Mouse (Mus musculus): ENCODE results near the gene Gm20388. TPM values are rescaled to one million over a fixed set of nuclear protein-coding genes. Genes with fewer than 3 reads are reported as not detected.

The Gm20388 gene
- polyA plus RNA-seq, 1 experiment from 2014 or later = 1.4 TPM

- no peak overlapping the region for H3K4me3 ChIP-seq (ENCODE audit: low read depth, low read length)
- H3K9ac ChIP-seq (ENCODE audit: low read depth, low read length) = no peak overlapping the region
- H3K27ac ChIP-seq (ENCODE audit: low read length) = no peak overlapping the region
- peaks cover 48% of the 10 kb centered on the region for H3K27me3 ChIP-seq (ENCODE audit: control insufficient read depth, insufficient read depth, low read depth, low read length)
- no peak overlapping the region for H3K4me2 ChIP-seq (ENCODE audit: low read depth, low read length)
- no peaks in the 10 kb centered on the region for H3K9me3 ChIP-seq (replicated peaks; ENCODE audit: control insufficient read depth, low read length)
- ATAC-seq (ENCODE audit: low read depth) = no peak
- no peaks in the 10 kb centered on the region for H3K4me1 ChIP-seq (ENCODE audit: control insufficient read depth, low read depth, low read length)
- WGBS (ENCODE audit: insufficient replicate concordance) = 54% methylated on average over 10 of the region's 10 CpGs
- peaks cover 16% of the 10 kb centered on the region for H3K36me3 ChIP-seq (ENCODE audit: control insufficient read depth, insufficient read depth)
Observed at GRCm38 (mm10) chr8:123896774-123897173, 3986.1 kb downstream of the Gm20388 start.

DNA sequence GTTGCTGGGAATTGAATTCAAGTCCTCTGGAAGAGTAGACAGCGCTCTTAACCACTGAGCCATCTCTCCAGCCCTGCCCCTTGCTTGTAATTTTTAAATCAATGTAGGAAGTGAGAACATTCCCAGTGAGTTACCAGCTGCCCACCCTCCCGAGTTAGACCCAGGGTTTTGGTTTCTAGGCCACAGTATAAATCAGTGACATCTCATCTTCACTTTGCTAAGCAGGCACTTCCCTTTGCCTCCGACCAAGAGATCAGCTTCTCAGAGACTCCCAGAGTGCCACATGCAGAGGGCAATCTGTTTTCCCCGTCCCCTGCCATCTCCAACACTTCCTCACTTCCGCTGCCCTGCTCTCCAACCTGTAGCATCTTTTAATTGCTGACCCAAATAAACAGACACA, 3987.9 kb downstream of the Gm20388 start:
- peaks cover 34% of the 10 kb centered on the region for H3K36me3 ChIP-seq (ENCODE audit: control insufficient read depth, insufficient read depth)
- H3K4me2 ChIP-seq (ENCODE audit: low read depth, low read length) = no peak overlapping the region
- H3K9ac ChIP-seq (ENCODE audit: low read depth, low read length) = no peak overlapping the region
- no peaks in the 10 kb centered on the region for H3K9me3 ChIP-seq (replicated peaks; ENCODE audit: control insufficient read depth, low read length)
- ATAC-seq (ENCODE audit: low read depth) = no peak
- peaks cover 30% of the 10 kb centered on the region for H3K27me3 ChIP-seq (ENCODE audit: control insufficient read depth, insufficient read depth, low read depth, low read length)
- WGBS (ENCODE audit: insufficient replicate concordance) = 84% methylated on average over 5 of the region's 5 CpGs
- H3K4me1 ChIP-seq (ENCODE audit: control insufficient read depth, low read depth, low read length) = no peaks in the 10 kb centered on the region
- no peak overlapping the region for H3K27ac ChIP-seq (ENCODE audit: low read length)
- H3K4me3 ChIP-seq (ENCODE audit: low read depth, low read length) = no peak overlapping the region

GRCm38 (mm10) chr8:123899366-123899765, 3988.7 kb downstream of the Gm20388 start:
- Histone ChIP-seq H3K4me1 (ENCODE audit: control insufficient read depth, low read depth, low read length) (no peaks in the 10 kb centered on the region), H3K4me2 (ENCODE audit: low read depth, low read length) (no peak overlapping the region), H3K36me3 (ENCODE audit: control insufficient read depth, insufficient read depth) (peaks cover 42% of the 10 kb centered on the region), H3K9me3 (replicated peaks; ENCODE audit: control insufficient read depth, low read length) (no peaks in the 10 kb centered on the region), H3K4me3 (ENCODE audit: low read depth, low read length) (no peak overlapping the region), H3K27ac (ENCODE audit: low read length) (no peak overlapping the region), H3K27me3 (ENCODE audit: control insufficient read depth, insufficient read depth, low read depth, low read length) (peaks cover 22% of the 10 kb centered on the region), H3K9ac (ENCODE audit: low read depth, low read length) (no peak overlapping the region)
- WGBS (ENCODE audit: insufficient replicate concordance) = 87% methylated on average over 7 of the region's 7 CpGs
- no peak for ATAC-seq (ENCODE audit: low read depth)

DNA sequence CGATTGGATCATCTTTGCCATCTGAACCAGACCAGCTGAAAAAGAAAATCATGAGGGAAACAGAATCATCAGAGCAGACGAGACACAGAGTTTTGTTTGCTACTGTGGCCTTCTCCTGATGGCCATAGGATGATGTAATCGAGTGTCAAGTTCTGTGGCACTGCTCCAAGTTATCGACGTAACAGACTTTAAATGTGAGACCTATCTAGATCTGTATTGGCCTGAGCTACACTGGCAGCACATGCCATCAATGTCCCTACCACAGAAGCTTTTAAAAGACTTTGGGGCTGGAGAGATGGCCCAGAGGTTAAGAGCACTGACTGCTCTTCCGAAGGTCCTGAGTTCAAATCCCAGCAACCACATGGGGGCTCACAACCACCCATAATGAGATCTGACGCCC, 3992.0 kb downstream of the Gm20388 start:
- H3K9me3 ChIP-seq (replicated peaks; ENCODE audit: control insufficient read depth, low read length) = no peaks in the 10 kb centered on the region
- ATAC-seq (ENCODE audit: low read depth) = no peak
- peaks cover 68% of the 10 kb centered on the region for H3K36me3 ChIP-seq (ENCODE audit: control insufficient read depth, insufficient read depth)
- H3K4me3 ChIP-seq (ENCODE audit: low read depth, low read length) = no peak overlapping the region
- no peak overlapping the region for H3K27ac ChIP-seq (ENCODE audit: low read length)
- 74% methylated on average over 7 of the region's 7 CpGs for WGBS (ENCODE audit: insufficient replicate concordance)
- no peak overlapping the region for H3K9ac ChIP-seq (ENCODE audit: low read depth, low read length)
- H3K4me1 ChIP-seq (ENCODE audit: control insufficient read depth, low read depth, low read length) = no peaks in the 10 kb centered on the region
- no peak overlapping the region for H3K4me2 ChIP-seq (ENCODE audit: low read depth, low read length)
- H3K27me3 ChIP-seq (ENCODE audit: control insufficient read depth, insufficient read depth, low read depth, low read length) = no peaks in the 10 kb centered on the region

DNA sequence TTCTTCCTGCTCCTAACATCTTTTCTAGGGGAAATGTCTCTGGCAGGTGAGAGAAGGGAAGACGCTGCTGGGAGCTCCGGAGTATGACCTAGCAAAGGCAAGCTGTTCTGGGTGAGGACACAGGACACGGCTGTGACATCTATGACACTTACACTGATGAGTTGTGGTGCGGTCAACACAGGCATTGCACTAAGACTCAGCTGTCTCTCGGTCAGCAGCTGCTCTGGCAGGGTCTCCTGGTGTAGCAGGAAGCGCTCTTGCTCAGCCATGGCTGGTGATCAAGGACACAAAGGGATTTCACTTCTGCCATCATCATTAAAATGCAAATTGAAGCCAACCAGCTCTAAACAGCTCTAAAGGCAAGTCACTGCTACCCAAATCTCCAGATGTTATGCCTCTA, 3997.0 kb downstream of the Gm20388 start:
- no peak overlapping the region for H3K9ac ChIP-seq (ENCODE audit: low read depth, low read length)
- no peak overlapping the region for H3K4me2 ChIP-seq (ENCODE audit: low read depth, low read length)
- no peak overlapping the region for H3K27ac ChIP-seq (ENCODE audit: low read length)
- H3K4me3 ChIP-seq (ENCODE audit: low read depth, low read length) = no peak overlapping the region
- H3K27me3 ChIP-seq (ENCODE audit: control insufficient read depth, insufficient read depth, low read depth, low read length) = no peaks in the 10 kb centered on the region
- no peak for ATAC-seq (ENCODE audit: low read depth)
- peaks cover 82% of the 10 kb centered on the region for H3K36me3 ChIP-seq (ENCODE audit: control insufficient read depth, insufficient read depth)
- 94% methylated on average over 6 of the region's 6 CpGs for WGBS (ENCODE audit: insufficient replicate concordance)
- H3K4me1 ChIP-seq (ENCODE audit: control insufficient read depth, low read depth, low read length) = no peaks in the 10 kb centered on the region
- no peaks in the 10 kb centered on the region for H3K9me3 ChIP-seq (replicated peaks; ENCODE audit: control insufficient read depth, low read length)

- H3K4me3 ChIP-seq (ENCODE audit: low read depth, low read length) = no peak overlapping the region
- no peak for ATAC-seq (ENCODE audit: low read depth)
- no peak overlapping the region for H3K27ac ChIP-seq (ENCODE audit: low read length)
- H3K9ac ChIP-seq (ENCODE audit: low read depth, low read length) = no peak overlapping the region
- WGBS (ENCODE audit: insufficient replicate concordance) = 85% methylated on average over 4 of the region's 4 CpGs
- H3K27me3 ChIP-seq (ENCODE audit: control insufficient read depth, insufficient read depth, low read depth, low read length) = no peaks in the 10 kb centered on the region
- peaks cover 86% of the 10 kb centered on the region for H3K36me3 ChIP-seq (ENCODE audit: control insufficient read depth, insufficient read depth)
- no peaks in the 10 kb centered on the region for H3K4me1 ChIP-seq (ENCODE audit: control insufficient read depth, low read depth, low read length)
- H3K4me2 ChIP-seq (ENCODE audit: low read depth, low read length) = no peak overlapping the region
- H3K9me3 ChIP-seq (replicated peaks; ENCODE audit: control insufficient read depth, low read length) = no peaks in the 10 kb centered on the region
Observed at GRCm38 (mm10) chr8:123912265-123912664, 4001.6 kb downstream of the Gm20388 start.

DNA sequence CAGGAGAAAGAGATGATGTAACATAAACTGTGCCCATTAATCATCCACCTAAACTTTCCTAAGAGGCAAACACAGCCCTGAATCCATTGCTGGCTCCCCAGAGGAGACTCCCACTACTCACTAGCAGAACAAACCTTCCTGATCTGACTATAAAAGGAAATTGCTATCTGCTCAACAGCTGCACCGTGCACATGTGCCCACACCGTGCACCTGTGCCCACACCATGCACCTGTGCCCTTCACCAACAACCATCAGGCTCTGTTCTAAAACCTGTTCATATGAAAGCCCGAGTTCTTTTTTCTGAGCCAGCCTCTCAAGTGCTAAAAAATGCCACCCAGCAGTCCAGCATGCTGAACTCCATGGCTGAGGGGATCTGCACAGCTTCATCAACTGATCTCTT, 4004.0 kb downstream of the Gm20388 start:
- H3K27ac ChIP-seq (ENCODE audit: low read length) = no peak overlapping the region
- no peaks in the 10 kb centered on the region for H3K9me3 ChIP-seq (replicated peaks; ENCODE audit: control insufficient read depth, low read length)

GRCm38 (mm10) chr8:123924719-123925118, 4014.1 kb downstream of the Gm20388 start:
- Histone ChIP-seq H3K4me1 (ENCODE audit: control insufficient read depth, low read depth, low read length) (no peaks in the 10 kb centered on the region), H3K9ac (ENCODE audit: low read depth, low read length) (no peak overlapping the region), H3K27ac (ENCODE audit: low read length) (no peak overlapping the region), H3K9me3 (replicated peaks; ENCODE audit: control insufficient read depth, low read length) (no peaks in the 10 kb centered on the region), H3K27me3 (ENCODE audit: control insufficient read depth, insufficient read depth, low read depth, low read length) (no peaks in the 10 kb centered on the region), H3K36me3 (ENCODE audit: control insufficient read depth, insufficient read depth) (peaks cover 81% of the 10 kb centered on the region), H3K4me2 (ENCODE audit: low read depth, low read length) (no peak overlapping the region), H3K4me3 (ENCODE audit: low read depth, low read length) (no peak overlapping the region)
- WGBS (ENCODE audit: insufficient replicate concordance) = 17% methylated on average over 2 of the region's 2 CpGs
- ATAC-seq (ENCODE audit: low read depth) = peak; percentile 47

More for the DNA sequence above, 4004.0 kb downstream of the Gm20388 start:
- WGBS (ENCODE audit: insufficient replicate concordance) = 95% methylated on average over 3 of the region's 3 CpGs
- no peak for ATAC-seq (ENCODE audit: low read depth)
- H3K27me3 ChIP-seq (ENCODE audit: control insufficient read depth, insufficient read depth, low read depth, low read length) = no peaks in the 10 kb centered on the region
- no peak overlapping the region for H3K9ac ChIP-seq (ENCODE audit: low read depth, low read length)
- H3K4me1 ChIP-seq (ENCODE audit: control insufficient read depth, low read depth, low read length) = no peaks in the 10 kb centered on the region
- no peak overlapping the region for H3K4me3 ChIP-seq (ENCODE audit: low read depth, low read length)
- H3K4me2 ChIP-seq (ENCODE audit: low read depth, low read length) = no peak overlapping the region
- H3K36me3 ChIP-seq (ENCODE audit: control insufficient read depth, insufficient read depth) = peaks cover 91% of the 10 kb centered on the region

DNA sequence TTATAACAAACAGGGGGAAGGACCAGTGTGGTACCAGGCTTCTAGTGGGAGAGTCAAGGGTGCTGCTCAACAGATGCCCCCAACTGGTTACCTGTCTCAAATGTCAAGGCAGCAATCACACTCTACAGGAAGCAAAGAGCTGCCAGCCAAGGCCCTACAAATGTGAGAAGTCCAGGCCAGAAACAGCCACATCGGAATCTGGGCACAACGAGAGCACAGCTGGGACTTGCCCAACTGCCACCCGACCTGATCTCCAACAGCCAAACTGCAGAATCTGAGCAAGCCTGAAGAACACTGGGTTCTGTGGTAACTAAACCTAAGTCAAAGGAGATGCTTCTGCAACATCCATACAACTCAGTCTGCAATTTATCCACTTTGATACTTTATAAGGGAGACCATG, 4015.0 kb downstream of the Gm20388 start:
- no peak for ATAC-seq (ENCODE audit: low read depth)
- H3K4me3 ChIP-seq (ENCODE audit: low read depth, low read length) = no peak overlapping the region
- no peak overlapping the region for H3K27ac ChIP-seq (ENCODE audit: low read length)
- H3K27me3 ChIP-seq (ENCODE audit: control insufficient read depth, insufficient read depth, low read depth, low read length) = no peaks in the 10 kb centered on the region
- H3K4me2 ChIP-seq (ENCODE audit: low read depth, low read length) = no peak overlapping the region
- H3K36me3 ChIP-seq (ENCODE audit: control insufficient read depth, insufficient read depth) = peaks cover 81% of the 10 kb centered on the region
- H3K9me3 ChIP-seq (replicated peaks; ENCODE audit: control insufficient read depth, low read length) = no peaks in the 10 kb centered on the region
- WGBS (ENCODE audit: insufficient replicate concordance) = 81% methylated on average over 3 of the region's 3 CpGs
- no peak overlapping the region for H3K9ac ChIP-seq (ENCODE audit: low read depth, low read length)
- no peaks in the 10 kb centered on the region for H3K4me1 ChIP-seq (ENCODE audit: control insufficient read depth, low read depth, low read length)

Data from liver, embryonic 16.5 days (tissue).